Mouse (Mus musculus) forebrain, embryonic 14.5 days (tissue): ENCODE measurements around the gene Doc2b. TPM values are rescaled to one million over a fixed set of nuclear protein-coding genes. Genes with fewer than 3 reads are reported as not detected.

Experiments
- ATAC-seq: fragments of 200-750 bp; cut with Nextera tagmentation; 2 replicates; pipeline ENCODE4 v1.8.0; 2017; ENCODE audit warnings: mild to moderate bottlenecking, moderate library complexity
- DNase-seq: peaks from one replicate; pipeline ENCODE4 v3.0.0-alpha.2; 2015; ENCODE audit warnings: low spot score
- H3K27ac ChIP-seq: fragments of 300-500 bp; sonication (generic); 2 replicates; pipeline ENCODE4 v1.5.1; 2014; ENCODE audit warnings: low read depth, mild to moderate bottlenecking, control low read depth, low read length, moderate library complexity
- H3K27me3 ChIP-seq: fragments of 300-500 bp; sonication (generic); replicated peaks from 2 replicates; pipeline ENCODE4 v1.6.1; 2014; ENCODE audit warnings: low read length, control low read depth, mixed read lengths; ENCODE audit not compliant: control insufficient read depth, insufficient read depth
- H3K36me3 ChIP-seq: fragments of 300-500 bp; sonication (generic); 2 replicates; pipeline ENCODE4 v1.6.1; 2014; ENCODE audit warnings: low read length, control low read depth; ENCODE audit not compliant: control insufficient read depth, insufficient read depth
- H3K4me1 ChIP-seq: fragments of 300-500 bp; sonication (generic); 2 replicates; pipeline ENCODE4 v1.6.1; 2014; ENCODE audit warnings: antibody characterized with exemption, low read length, control low read depth; ENCODE audit not compliant: control insufficient read depth, insufficient read depth
- H3K4me2 ChIP-seq: fragments of 300-500 bp; sonication (generic); 2 replicates; pipeline ENCODE4 v1.6.1; 2014; ENCODE audit warnings: mild to moderate bottlenecking, control low read depth, low read length
- H3K4me3 ChIP-seq: fragments of 300-500 bp; sonication (generic); 2 replicates; pipeline ENCODE4 v1.5.1; 2014; ENCODE audit warnings: low read depth, low read length, control low read depth
- H3K9ac ChIP-seq: fragments of 300-500 bp; sonication (generic); 2 replicates; pipeline ENCODE4 v1.6.1; 2014; ENCODE audit warnings: mild to moderate bottlenecking, low read length, control low read depth, moderate library complexity
- H3K9me3 ChIP-seq: fragments of 300-500 bp; sonication (generic); replicated peaks from 2 replicates; pipeline ENCODE4 v1.6.1; 2016; ENCODE audit warnings: low read length, control low read depth, mixed read lengths; ENCODE audit not compliant: control insufficient read depth
- WGBS: fragments of 180-500 bp; shearing (Covaris S2); extraction: QIAGEN DNeasy Blood & Tissue Kit; methylation state at CpG from one replicate; pipeline ENCODE4 v1.1.7; 2014; 5-methylcytosine and 5-hydroxymethylcytosine counted together
- polyA plus RNA-seq: library from polyadenylated mRNA; unstranded; fragments of >200 nt; fragmentation: Nextera tagmentation; extraction: Ambion mirVana; gene quantifications from 2 replicates; pipeline ENCODE4 v1.2.1, GENCODE M21; 2014

The Doc2b gene
- polyA plus RNA-seq, 1 experiment from 2014 or later, result 1.5 TPM

DNA sequence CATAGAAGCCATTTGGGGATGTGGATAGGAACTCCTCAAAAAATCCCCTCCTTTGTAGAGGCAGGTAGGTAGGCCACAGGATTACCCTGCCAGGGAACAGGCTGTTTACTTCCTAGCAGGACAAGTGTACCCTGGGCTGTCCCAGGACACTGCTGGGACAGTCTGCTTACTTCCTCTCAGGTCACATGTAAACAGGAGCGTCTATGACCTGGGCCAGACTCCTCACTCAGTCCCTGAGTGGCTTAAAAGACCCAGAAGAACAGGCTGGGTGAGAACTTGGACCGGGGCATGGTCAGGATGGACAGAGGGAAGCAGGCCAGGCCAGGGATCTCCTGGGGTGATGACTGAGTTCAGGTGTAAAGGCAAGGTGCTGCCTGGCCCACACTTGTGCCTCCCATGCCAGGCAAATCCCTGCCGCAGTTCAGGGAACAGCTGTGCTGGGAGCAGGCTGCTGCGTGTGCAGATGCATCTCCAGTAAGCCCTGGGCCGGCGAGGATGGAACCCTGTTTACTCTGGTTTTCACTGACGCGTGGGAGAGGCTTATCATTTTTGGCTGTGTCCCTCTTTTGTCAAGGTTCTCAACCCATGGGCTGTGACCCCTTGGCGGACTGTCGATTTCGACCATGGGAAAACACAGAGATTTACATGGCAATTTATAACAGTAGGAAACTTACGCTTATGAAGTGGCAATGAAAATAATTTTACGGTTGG lies 842 bp upstream of the Doc2b start:
- no peak overlapping the region for H3K27ac ChIP-seq
- no peaks in the 10 kb centered on the region for H3K36me3 ChIP-seq
- no peaks in the 10 kb centered on the region for H3K4me1 ChIP-seq
- WGBS, result 73% methylated on average over 13 of the region's 13 CpGs
- H3K27me3 ChIP-seq, result peaks cover 42% of the 10 kb centered on the region
- 0 out of 2 replicates have a peak overlapping the region, but pooled peaks have one; percentile 47 for H3K4me3 ChIP-seq
- DNase-seq, result no peak
- no peaks in the 10 kb centered on the region for H3K9me3 ChIP-seq
- no peak overlapping the region; the same call in 1 of the 2 replicates for H3K9ac ChIP-seq
- ATAC-seq, result no peak
- H3K4me2 ChIP-seq, result no peak overlapping the region

DNA sequence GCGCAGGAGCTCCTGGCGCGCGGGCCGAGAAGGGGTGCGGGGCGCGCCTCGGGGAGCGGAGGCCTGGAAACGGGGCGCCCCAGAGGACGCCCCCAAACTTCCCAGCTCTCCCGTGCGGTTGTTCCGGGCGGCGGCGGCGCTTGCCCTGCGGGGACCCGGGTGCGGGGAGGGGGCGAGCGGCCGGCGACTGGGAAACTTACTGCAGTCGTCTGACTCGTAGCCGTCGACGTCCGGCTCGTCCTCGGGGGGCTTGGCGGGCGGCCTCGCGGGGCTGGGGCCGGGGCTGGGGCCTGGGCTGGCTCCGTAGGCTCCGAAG lies 570 bp downstream of the Doc2b start:
- peaks cover 42% of the 10 kb centered on the region for H3K27me3 ChIP-seq
- H3K4me3 ChIP-seq, result peak overlapping the region; percentile 47
- no peak overlapping the region for H3K27ac ChIP-seq
- H3K9ac ChIP-seq, result peak overlapping the region; percentile 53
- peak overlapping the region; percentile 55 for H3K4me2 ChIP-seq
- no peaks in the 10 kb centered on the region for H3K9me3 ChIP-seq
- ATAC-seq (no peak), DNase-seq (no peak)
- WGBS, result 2% methylated on average over 33 of the region's 42 CpGs
- no peaks in the 10 kb centered on the region for H3K36me3 ChIP-seq
- no peaks in the 10 kb centered on the region for H3K4me1 ChIP-seq

DNA sequence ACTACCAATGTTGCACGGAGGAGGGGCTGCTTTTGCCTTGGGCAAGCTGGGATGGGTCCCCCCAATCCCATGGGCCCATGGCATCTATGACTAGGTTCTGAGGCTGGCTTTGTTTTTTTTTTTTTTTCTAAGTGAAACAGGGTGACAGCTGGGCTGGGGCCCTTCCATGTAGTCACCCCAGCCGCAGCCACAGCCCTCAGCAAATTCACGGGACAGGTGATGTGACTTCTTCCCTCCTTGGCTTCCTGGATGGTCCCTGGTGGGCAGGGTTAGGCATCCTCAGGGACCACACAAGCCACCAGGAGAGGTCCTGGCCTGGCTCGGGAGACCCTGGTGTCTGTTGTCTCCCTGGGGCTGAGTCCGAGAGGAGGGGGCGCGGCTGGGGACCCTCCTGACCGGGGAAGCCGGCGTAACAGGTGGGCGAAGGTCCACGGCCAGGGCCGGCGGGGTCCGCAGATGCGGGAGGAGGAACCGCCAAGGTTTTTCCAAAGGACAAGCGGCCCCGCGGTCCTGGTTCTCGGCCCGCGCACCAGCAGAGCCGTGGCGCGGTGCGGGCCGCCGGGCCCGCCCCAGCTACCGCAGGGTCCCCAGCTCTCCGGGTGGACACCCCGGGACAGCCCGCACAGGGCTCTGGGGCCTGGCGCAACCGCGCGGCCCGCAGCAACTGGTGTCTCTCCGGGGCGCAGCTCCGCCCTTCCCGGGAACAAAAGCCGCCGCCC lies 1.1 kb downstream of the Doc2b start:
- Histone ChIP-seq H3K4me2 (peak overlapping the region; percentile 55), H3K9me3 (no peaks in the 10 kb centered on the region), H3K4me3 (peak overlapping the region; percentile 47), H3K36me3 (no peaks in the 10 kb centered on the region), H3K27ac (no peak overlapping the region), H3K4me1 (no peaks in the 10 kb centered on the region), H3K9ac (peak overlapping the region; percentile 53), H3K27me3 (peaks cover 42% of the 10 kb centered on the region)
- no peak for ATAC-seq
- DNase-seq, result no peak
- 6% methylated on average over 42 of the region's 45 CpGs for WGBS

DNA sequence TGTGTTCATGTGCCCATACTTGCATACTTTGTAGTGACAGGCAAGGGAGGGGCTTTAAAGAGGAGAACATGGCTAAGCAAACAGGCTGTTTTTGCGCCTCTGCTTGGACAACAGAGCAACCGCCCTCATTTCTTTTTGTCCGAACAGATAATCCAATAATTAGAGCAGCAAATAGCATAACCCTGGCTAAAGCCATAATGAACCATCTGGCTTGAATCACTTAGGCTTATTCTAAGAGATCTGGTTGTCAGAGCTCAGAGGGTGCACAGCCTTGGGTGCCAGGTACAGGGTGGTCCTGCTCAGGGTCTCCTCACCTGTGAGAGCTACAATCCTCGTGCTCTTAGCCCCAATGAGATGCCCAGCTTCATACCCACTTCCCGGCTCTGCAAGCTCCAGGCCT lies 2.5 kb downstream of the Doc2b start:
- Histone ChIP-seq H3K4me1 (no peaks in the 10 kb centered on the region), H3K27me3 (peaks cover 40% of the 10 kb centered on the region), H3K27ac (no peak overlapping the region), H3K9ac (no peak overlapping the region), H3K4me2 (no peak overlapping the region), H3K36me3 (no peaks in the 10 kb centered on the region), H3K4me3 (no peak overlapping the region), H3K9me3 (no peaks in the 10 kb centered on the region)
- no peak for ATAC-seq
- no peak for DNase-seq
- WGBS, result 59% methylated on average over 5 of the region's 5 CpGs

DNA sequence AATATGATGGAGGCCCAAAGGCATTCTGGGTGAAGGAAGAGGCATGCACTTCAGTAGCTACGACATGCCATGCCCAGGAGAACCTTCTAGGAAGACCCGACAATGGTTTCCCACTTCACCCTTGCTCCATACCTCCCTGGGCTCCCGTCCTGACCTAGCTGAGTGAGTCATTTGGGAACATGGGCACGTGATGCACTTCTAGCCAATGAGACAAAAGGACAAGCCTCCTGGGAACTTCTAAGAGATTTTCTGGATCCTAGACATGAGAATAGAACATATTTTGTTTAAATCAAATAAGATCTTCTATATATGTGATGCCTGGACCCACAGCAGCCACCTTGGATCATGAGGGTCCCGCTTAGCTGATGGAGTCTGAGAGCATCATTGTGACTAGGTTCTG lies 3.3 kb downstream of the Doc2b start:
- ATAC-seq, result no peak
- peaks cover 38% of the 10 kb centered on the region for H3K27me3 ChIP-seq
- WGBS, result 78% methylated on average over 5 of the region's 5 CpGs

DNA sequence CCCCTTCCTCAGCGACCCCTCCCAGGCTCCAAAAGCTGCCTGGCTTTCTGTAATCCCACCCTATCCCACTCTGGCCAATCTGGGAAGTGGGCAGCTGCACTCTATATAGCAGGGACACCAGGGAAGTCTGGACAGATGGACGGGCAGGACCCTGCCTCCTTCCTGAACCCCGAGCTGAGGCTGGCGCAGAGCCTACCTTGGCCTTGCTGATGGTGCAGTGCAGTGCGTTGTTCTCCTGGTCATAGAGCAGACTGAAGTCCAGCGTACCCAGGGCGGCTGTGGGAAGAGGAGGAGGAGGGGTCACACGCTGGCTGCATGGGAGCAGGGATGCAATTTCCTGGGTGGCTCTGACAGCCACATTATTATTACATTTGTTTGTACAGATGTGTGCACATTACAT lies 10.0 kb downstream of the Doc2b start:
- H3K27me3 ChIP-seq, result no peaks in the 10 kb centered on the region
- no peak overlapping the region for H3K4me3 ChIP-seq
- no peaks in the 10 kb centered on the region for H3K9me3 ChIP-seq
- no peaks in the 10 kb centered on the region for H3K4me1 ChIP-seq
- no peaks in the 10 kb centered on the region for H3K36me3 ChIP-seq
- DNase-seq (no peak), ATAC-seq (no peak)
- WGBS, result 81% methylated on average over 8 of the region's 8 CpGs
- no peak overlapping the region for H3K4me2 ChIP-seq
- H3K9ac ChIP-seq, result no peak overlapping the region
- H3K27ac ChIP-seq, result no peak overlapping the region

More for the DNA sequence above, 3.3 kb downstream of the Doc2b start:
- H3K36me3 ChIP-seq, result no peaks in the 10 kb centered on the region
- H3K9me3 ChIP-seq, result no peaks in the 10 kb centered on the region
- no peak overlapping the region for H3K27ac ChIP-seq
- DNase-seq, result no peak
- no peak overlapping the region for H3K9ac ChIP-seq
- H3K4me3 ChIP-seq, result no peak overlapping the region
- H3K4me1 ChIP-seq, result no peaks in the 10 kb centered on the region
- H3K4me2 ChIP-seq, result no peak overlapping the region

DNA sequence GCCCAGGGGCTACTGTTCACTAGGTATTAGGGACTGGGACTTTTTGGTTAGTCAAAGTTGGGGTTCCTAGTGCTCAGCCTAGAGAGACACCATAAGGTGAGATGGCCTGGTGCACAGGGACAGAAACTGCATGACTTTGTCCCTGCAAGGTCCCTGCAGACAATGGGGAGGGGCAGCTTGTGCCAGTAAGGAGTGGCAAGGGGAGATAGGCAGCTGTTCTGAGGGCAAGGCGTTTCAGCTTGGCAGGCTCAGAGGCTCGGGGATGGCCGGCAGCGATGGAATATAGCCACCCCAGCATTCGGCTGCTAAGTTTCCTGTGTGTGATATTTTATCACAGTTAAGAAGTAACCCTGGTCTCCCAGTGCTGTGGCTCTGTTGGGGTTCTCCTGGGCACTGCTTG lies 12.1 kb downstream of the Doc2b start:
- no peaks in the 10 kb centered on the region for H3K9me3 ChIP-seq
- H3K4me2 ChIP-seq, result no peak overlapping the region
- no peaks in the 10 kb centered on the region for H3K4me1 ChIP-seq
- no peak for DNase-seq
- WGBS, result 89% methylated on average over 5 of the region's 5 CpGs
- H3K27ac ChIP-seq, result no peak overlapping the region
- no peak overlapping the region for H3K9ac ChIP-seq
- no peak overlapping the region for H3K4me3 ChIP-seq
- ATAC-seq, result no peak
- H3K27me3 ChIP-seq, result no peaks in the 10 kb centered on the region
- H3K36me3 ChIP-seq, result no peaks in the 10 kb centered on the region

DNA sequence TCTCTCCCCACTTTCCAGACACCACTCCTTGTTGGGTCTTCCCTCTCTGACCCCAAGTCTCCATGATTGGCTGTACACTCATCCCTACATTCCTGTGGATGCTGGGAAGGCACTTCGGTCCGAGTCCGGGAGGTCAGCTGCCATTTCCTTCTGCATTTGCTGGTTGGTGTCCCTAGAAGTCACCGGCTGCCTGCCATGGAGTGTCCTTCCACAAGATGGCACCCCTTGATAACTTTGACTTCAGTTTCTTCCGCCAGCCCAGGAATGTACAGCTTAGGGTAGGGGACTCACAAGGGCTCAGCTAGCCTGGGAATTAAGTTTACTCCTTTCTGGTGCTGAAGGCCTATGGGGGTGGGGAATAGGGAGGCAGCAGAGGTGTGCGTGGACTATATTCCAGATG lies 13.9 kb downstream of the Doc2b start:
- ATAC-seq (peak; percentile 73; the same call in 1 of the 2 replicates), DNase-seq (peak; percentile 78)
- no peaks in the 10 kb centered on the region for H3K9me3 ChIP-seq
- no peaks in the 10 kb centered on the region for H3K4me1 ChIP-seq
- H3K27ac ChIP-seq, result no peak overlapping the region
- H3K4me3 ChIP-seq, result no peak overlapping the region
- no peak overlapping the region for H3K9ac ChIP-seq
- WGBS, result 25% methylated on average over 6 of the region's 6 CpGs
- H3K27me3 ChIP-seq, result no peaks in the 10 kb centered on the region
- H3K4me2 ChIP-seq, result no peak overlapping the region
- no peaks in the 10 kb centered on the region for H3K36me3 ChIP-seq

DNA sequence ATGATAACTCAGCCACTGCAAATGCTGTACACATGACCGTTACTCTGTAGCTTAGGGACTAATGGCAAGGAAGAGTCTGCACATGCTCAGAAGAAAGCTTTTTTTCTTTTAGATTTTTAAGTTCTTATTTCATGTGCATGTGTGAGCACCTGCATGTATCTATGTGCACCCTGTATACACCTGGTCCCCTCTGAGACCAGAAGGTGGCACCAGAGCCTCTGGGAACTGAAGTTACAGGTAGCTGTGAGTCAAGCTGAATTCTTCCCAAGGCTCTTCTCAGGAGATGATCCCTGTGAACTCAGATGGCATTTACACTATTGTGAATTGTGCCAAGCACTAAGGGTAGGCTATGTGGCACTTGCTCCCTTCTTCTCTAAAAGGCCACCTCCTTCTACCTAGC lies 19.9 kb downstream of the Doc2b start:
- no peak overlapping the region for H3K9ac ChIP-seq
- no peak overlapping the region for H3K4me3 ChIP-seq
- H3K9me3 ChIP-seq, result no peaks in the 10 kb centered on the region
- H3K36me3 ChIP-seq, result no peaks in the 10 kb centered on the region
- 83% methylated on average over 1 of the region's 1 CpGs for WGBS
- DNase-seq, result no peak
- H3K4me2 ChIP-seq, result no peak overlapping the region
- no peaks in the 10 kb centered on the region for H3K4me1 ChIP-seq
- no peaks in the 10 kb centered on the region for H3K27me3 ChIP-seq
- no peak for ATAC-seq
- H3K27ac ChIP-seq, result no peak overlapping the region
